Mouse (Mus musculus): ENCODE data around the gene Il20ra. TPM values are rescaled to one million over a fixed set of nuclear protein-coding genes. Genes with fewer than 3 reads are reported as not detected.

Gene Il20ra
- total and polyA plus RNA-seq, 3 experiments = 0.22 TPM; not detected in 2

GRCm38 (mm10) chr10:19691771-19692170 is 20.6 kb upstream of the Il20ra start:
- Histone ChIP-seq H3K4me3 (ENCODE audit: low read depth, low read length) (no peak overlapping the region), H3K36me3 (replicated peaks) (no peaks in the 10 kb centered on the region), H3K27me3 (ENCODE audit: insufficient read depth, low read length) (peaks cover 2% of the 10 kb centered on the region; the same call in 1 of the 2 replicates), H3K9me3 (replicated peaks) (no peaks in the 10 kb centered on the region), H3K4me1 (ENCODE audit: insufficient read depth, low read depth, low read length) (no peaks in the 10 kb centered on the region)
- DNase-seq (ENCODE audit: low spot score) = no peak
- ATAC-seq (ENCODE audit: extremely low read depth, insufficient number of reproducible peaks, low FRiP score, poor library complexity, severe bottlenecking) = no peak
- TF ChIP-seq CTCF (IDR thresholded peaks at IDR 0.05; ENCODE audit: low read depth, low read length) (no peak), TAL1 (conservative IDR thresholded peaks at IDR 0.05; ENCODE audit: low read depth, low read length) (no peak), GATA1 (IDR thresholded peaks at IDR 0.05; ENCODE audit: borderline replicate concordance, low read length) (no peak), POLR2AphosphoS5 (IDR thresholded peaks at IDR 0.05; ENCODE audit: insufficient replicate concordance, low read depth, low read length) (no peak), GATA2 (IDR thresholded peaks at IDR 0.05; ENCODE audit: borderline replicate concordance, low read depth, low read length) (no peak)

- H3K36me3 ChIP-seq (replicated peaks) = no peaks in the 10 kb centered on the region
- TF ChIP-seq GATA1 (IDR thresholded peaks at IDR 0.05; ENCODE audit: borderline replicate concordance, low read length) (no peak), POLR2AphosphoS5 (IDR thresholded peaks at IDR 0.05; ENCODE audit: insufficient replicate concordance, low read depth, low read length) (no peak), TAL1 (conservative IDR thresholded peaks at IDR 0.05; ENCODE audit: low read depth, low read length) (no peak), CTCF (IDR thresholded peaks at IDR 0.05; ENCODE audit: low read depth, low read length) (no peak), GATA2 (IDR thresholded peaks at IDR 0.05; ENCODE audit: borderline replicate concordance, low read depth, low read length) (no peak)
- H3K9me3 ChIP-seq (replicated peaks) = no peaks in the 10 kb centered on the region
- no peak for DNase-seq (ENCODE audit: low spot score)
- no peaks in the 10 kb centered on the region for H3K4me1 ChIP-seq (ENCODE audit: insufficient read depth, low read depth, low read length)
- H3K4me3 ChIP-seq (ENCODE audit: low read depth, low read length) = no peak overlapping the region
- no peak for ATAC-seq (ENCODE audit: extremely low read depth, insufficient number of reproducible peaks, low FRiP score, poor library complexity, severe bottlenecking)
- peaks cover 3% of the 10 kb centered on the region; the same call in 1 of the 2 replicates for H3K27me3 ChIP-seq (ENCODE audit: insufficient read depth, low read length)
Measured at GRCm38 (mm10) chr10:19692332-19692731, 20.0 kb upstream of the Il20ra start.

- H3K4me3 ChIP-seq (ENCODE audit: low read depth, low read length) = no peak overlapping the region
- H3K36me3 ChIP-seq (replicated peaks) = no peaks in the 10 kb centered on the region
- TF ChIP-seq CTCF (IDR thresholded peaks at IDR 0.05; ENCODE audit: low read depth, low read length) (no peak), GATA1 (IDR thresholded peaks at IDR 0.05; ENCODE audit: borderline replicate concordance, low read length) (no peak), GATA2 (IDR thresholded peaks at IDR 0.05; ENCODE audit: borderline replicate concordance, low read depth, low read length) (no peak), TAL1 (conservative IDR thresholded peaks at IDR 0.05; ENCODE audit: low read depth, low read length) (no peak), POLR2AphosphoS5 (IDR thresholded peaks at IDR 0.05; ENCODE audit: insufficient replicate concordance, low read depth, low read length) (no peak)
- H3K4me1 ChIP-seq (ENCODE audit: insufficient read depth, low read depth, low read length) = no peaks in the 10 kb centered on the region
- no peaks in the 10 kb centered on the region for H3K9me3 ChIP-seq (replicated peaks)
- peaks cover 3% of the 10 kb centered on the region; the same call in 1 of the 2 replicates for H3K27me3 ChIP-seq (ENCODE audit: insufficient read depth, low read length)
- no peak for DNase-seq (ENCODE audit: low spot score)
- ATAC-seq (ENCODE audit: extremely low read depth, insufficient number of reproducible peaks, low FRiP score, poor library complexity, severe bottlenecking) = no peak
Measured at GRCm38 (mm10) chr10:19692988-19693387, 19.4 kb upstream of the Il20ra start.

- TF ChIP-seq POLR2AphosphoS5 (IDR thresholded peaks at IDR 0.05; ENCODE audit: insufficient replicate concordance, low read depth, low read length) (no peak), GATA1 (IDR thresholded peaks at IDR 0.05; ENCODE audit: borderline replicate concordance, low read length) (no peak), CTCF (IDR thresholded peaks at IDR 0.05; ENCODE audit: low read depth, low read length) (no peak), TAL1 (conservative IDR thresholded peaks at IDR 0.05; ENCODE audit: low read depth, low read length) (no peak), GATA2 (IDR thresholded peaks at IDR 0.05; ENCODE audit: borderline replicate concordance, low read depth, low read length) (no peak)
- ATAC-seq (ENCODE audit: extremely low read depth, insufficient number of reproducible peaks, low FRiP score, poor library complexity, severe bottlenecking) (no peak), DNase-seq (ENCODE audit: low spot score) (no peak)
- H3K4me1 ChIP-seq (ENCODE audit: insufficient read depth, low read depth, low read length) = no peaks in the 10 kb centered on the region
- H3K4me3 ChIP-seq (ENCODE audit: low read depth, low read length) = no peak overlapping the region
- H3K9me3 ChIP-seq (replicated peaks) = no peaks in the 10 kb centered on the region
- no peaks in the 10 kb centered on the region for H3K36me3 ChIP-seq (replicated peaks)
- peaks cover 3% of the 10 kb centered on the region; the same call in 1 of the 2 replicates for H3K27me3 ChIP-seq (ENCODE audit: insufficient read depth, low read length)
Measured at GRCm38 (mm10) chr10:19693629-19694028, 18.7 kb upstream of the Il20ra start.

- Histone ChIP-seq H3K4me3 (ENCODE audit: low read depth, low read length) (no peak overlapping the region), H3K36me3 (replicated peaks) (no peaks in the 10 kb centered on the region), H3K27me3 (ENCODE audit: insufficient read depth, low read length) (peaks cover 3% of the 10 kb centered on the region; the same call in 1 of the 2 replicates), H3K4me1 (ENCODE audit: insufficient read depth, low read depth, low read length) (no peaks in the 10 kb centered on the region), H3K9me3 (replicated peaks) (no peaks in the 10 kb centered on the region)
- DNase-seq (ENCODE audit: low spot score) = no peak
- TF ChIP-seq GATA1 (IDR thresholded peaks at IDR 0.05; ENCODE audit: borderline replicate concordance, low read length) (no peak), CTCF (IDR thresholded peaks at IDR 0.05; ENCODE audit: low read depth, low read length) (no peak), POLR2AphosphoS5 (IDR thresholded peaks at IDR 0.05; ENCODE audit: insufficient replicate concordance, low read depth, low read length) (no peak)
- ATAC-seq (ENCODE audit: extremely low read depth, insufficient number of reproducible peaks, low FRiP score, poor library complexity, severe bottlenecking) = no peak
Measured at GRCm38 (mm10) chr10:19699331-19699730, 13.0 kb upstream of the Il20ra start.

- no peaks in the 10 kb centered on the region for H3K27me3 ChIP-seq (ENCODE audit: insufficient read depth, low read length)
- no peak for DNase-seq (ENCODE audit: low spot score)
- TF ChIP-seq CTCF (IDR thresholded peaks at IDR 0.05; ENCODE audit: low read depth, low read length) = no peak
- TF ChIP-seq GATA2 (IDR thresholded peaks at IDR 0.05; ENCODE audit: borderline replicate concordance, low read depth, low read length) = no peak
- no peak for TF ChIP-seq POLR2AphosphoS5 (IDR thresholded peaks at IDR 0.05; ENCODE audit: insufficient replicate concordance, low read depth, low read length)
- TF ChIP-seq GATA1 (IDR thresholded peaks at IDR 0.05; ENCODE audit: borderline replicate concordance, low read length) = no peak
- no peak for TF ChIP-seq TAL1 (conservative IDR thresholded peaks at IDR 0.05; ENCODE audit: low read depth, low read length)
- H3K9me3 ChIP-seq (replicated peaks) = no peaks in the 10 kb centered on the region
- no peak for ATAC-seq (ENCODE audit: extremely low read depth, insufficient number of reproducible peaks, low FRiP score, poor library complexity, severe bottlenecking)
- no peaks in the 10 kb centered on the region for H3K36me3 ChIP-seq (replicated peaks)
- no peak overlapping the region for H3K4me3 ChIP-seq (ENCODE audit: low read depth, low read length)
- H3K4me1 ChIP-seq (ENCODE audit: insufficient read depth, low read depth, low read length) = no peaks in the 10 kb centered on the region
Measured at GRCm38 (mm10) chr10:19704445-19704844, 7.9 kb upstream of the Il20ra start.
